Mouse (Mus musculus) olfactory bulb, adult 2 months (tissue): ENCODE results near the gene Tnfaip1. TPM values are rescaled to one million over a fixed set of nuclear protein-coding genes. Genes with fewer than 3 reads are reported as not detected.
A peak's percentile ranks its signal among the peaks of the same experiment; 100 is the strongest.
"Not testable (repeated sequence)": the region's sequence is repeated elsewhere in the genome, so short reads cannot be mapped to it uniquely, and the experiment has no call there.

ENCODE experiments used
- H3K27ac ChIP-seq: fragments of 200-500 bp; 2 replicates; pipeline ENCODE4 v1.5.1; 2012; ENCODE audit warnings: low read depth, low read length; ENCODE audit not compliant: insufficient read depth
- H3K4me1 ChIP-seq: fragments of 200-500 bp; 2 replicates; pipeline ENCODE4 v1.6.1; 2012; ENCODE audit warnings: low read length; ENCODE audit not compliant: control insufficient read depth, insufficient read depth
- H3K4me3 ChIP-seq: fragments of 200-500 bp; 2 replicates; pipeline ENCODE4 v1.5.1; 2012; ENCODE audit warnings: mild to moderate bottlenecking, low read depth, low read length, moderate library complexity; ENCODE audit not compliant: insufficient read depth
- CTCF ChIP-seq: fragments of 200-500 bp; IDR thresholded peaks from 2 replicates; pipeline ENCODE4 v1.5.1; 2012; ENCODE audit warnings: low read depth, mild to moderate bottlenecking, low read length, moderate library complexity; ENCODE audit not compliant: insufficient read depth
- POLR2A ChIP-seq: fragments of 200-500 bp; IDR thresholded peaks from 2 replicates; pipeline ENCODE4 v1.6.1; 2012; ENCODE audit warnings: mild to moderate bottlenecking, low read depth, low read length, moderate library complexity; ENCODE audit not compliant: insufficient read depth
- WGBS: fragments of 180-500 bp; shearing (Covaris S2); methylation state at CpG from one replicate; pipeline ENCODE4 v1.1.7; 2018; 5-methylcytosine and 5-hydroxymethylcytosine counted together
- polyA plus RNA-seq: library from polyadenylated mRNA; stranded (reverse); fragments of >200 nt; gene quantifications from 2 replicates; pipeline ENCODE4 v1.2.4, GENCODE M21; 2012; ENCODE audit warnings: low replicate concordance; ENCODE audit not compliant: missing spikeins, insufficient read depth, insufficient read length

Gene Tnfaip1
- polyA plus RNA-seq, 1 experiment = not detected

GRCm38 (mm10) chr11:78545181-78545580 is 9.0 kb upstream of the Tnfaip1 start:
- no peaks in the 10 kb centered on the region for H3K4me1 ChIP-seq
- WGBS = 71% methylated on average over 8 of the region's 8 CpGs
- no peak overlapping the region for H3K4me3 ChIP-seq
- TF ChIP-seq CTCF (no peak), POLR2A (no peak)
- H3K27ac ChIP-seq = no peak overlapping the region

GRCm38 (mm10) chr11:78544449-78545111 is 8.4 kb upstream of the Tnfaip1 start:
- no peak for TF ChIP-seq CTCF
- Histone ChIP-seq H3K4me1 (no peaks in the 10 kb centered on the region), H3K4me3 (no peak overlapping the region), H3K27ac (no peak overlapping the region)
- 87% methylated on average over 7 of the region's 7 CpGs for WGBS

GRCm38 (mm10) chr11:78540358-78540757 is 4.2 kb upstream of the Tnfaip1 start:
- WGBS = 85% methylated on average over 3 of the region's 3 CpGs
- H3K27ac ChIP-seq = no peak overlapping the region

GRCm38 (mm10) chr11:78536690-78537084 is 555 bp upstream of the Tnfaip1 start:
- 0 out of 2 replicates have a peak overlapping the region, but pooled peaks have one; percentile 34 for H3K27ac ChIP-seq
- TF ChIP-seq CTCF (no peak), POLR2A (no peak)

More at GRCm38 (mm10) chr11:78540358-78540757, 4.2 kb upstream of the Tnfaip1 start:
- no peak overlapping the region for H3K4me3 ChIP-seq
- H3K4me1 ChIP-seq = peaks cover 10% of the 10 kb centered on the region
- no peak for TF ChIP-seq CTCF
- no peak for TF ChIP-seq POLR2A

GRCm38 (mm10) chr11:78535376-78536079 is 604 bp downstream of the Tnfaip1 start:
- under 1% methylated on average over 23 of the region's 23 CpGs for WGBS
- no peak for TF ChIP-seq POLR2A
- no peak for TF ChIP-seq CTCF
- Histone ChIP-seq H3K27ac (peak overlapping the region; percentile 63), H3K4me1 (peaks cover 10% of the 10 kb centered on the region), H3K4me3 (peak overlapping the region; percentile 64)

More at GRCm38 (mm10) chr11:78536690-78537084, 555 bp upstream of the Tnfaip1 start:
- WGBS = 1% methylated on average over 14 of the region's 14 CpGs
- H3K4me1 ChIP-seq = peaks cover 10% of the 10 kb centered on the region
- peak overlapping the region; percentile 96 for H3K4me3 ChIP-seq

- 67% methylated on average over 4 of the region's 4 CpGs for WGBS
- Histone ChIP-seq H3K4me3 (no peak overlapping the region), H3K27ac (no peak overlapping the region), H3K4me1 (peaks cover 10% of the 10 kb centered on the region)
- TF ChIP-seq POLR2A = no peak
These were observed 1.6 kb downstream of the Tnfaip1 start for GRCm38 (mm10) chr11:78534516-78534915.

GRCm38 (mm10) chr11:78531515-78531914 is 4.6 kb downstream of the Tnfaip1 start:
- not testable (repeated sequence) for H3K4me3 ChIP-seq, H3K4me1 ChIP-seq, H3K27ac ChIP-seq
- 97% methylated on average over 10 of the region's 10 CpGs for WGBS

GRCm38 (mm10) chr11:78531046-78531445 is 5.1 kb downstream of the Tnfaip1 start:
- Histone ChIP-seq H3K4me3 (no peak overlapping the region), H3K27ac (no peak overlapping the region), H3K4me1 (no peaks in the 10 kb centered on the region)
- WGBS = 73% methylated on average over 6 of the region's 6 CpGs
- TF ChIP-seq POLR2A (no peak), CTCF (no peak)

- 92% methylated on average over 12 of the region's 12 CpGs for WGBS
- no peak overlapping the region for H3K27ac ChIP-seq
- H3K4me3 ChIP-seq = no peak overlapping the region
- TF ChIP-seq POLR2A (no peak), CTCF (no peak)
- H3K4me1 ChIP-seq = no peaks in the 10 kb centered on the region
These were observed 6.1 kb downstream of the Tnfaip1 start for GRCm38 (mm10) chr11:78530001-78530400.

- 85% methylated on average over 9 of the region's 9 CpGs for WGBS
These were observed 7.4 kb downstream of the Tnfaip1 start for GRCm38 (mm10) chr11:78528714-78529113.

More at GRCm38 (mm10) chr11:78528714-78529113, 7.4 kb downstream of the Tnfaip1 start:
- no peak overlapping the region for H3K4me3 ChIP-seq
- H3K27ac ChIP-seq = no peak overlapping the region
- H3K4me1 ChIP-seq = no peaks in the 10 kb centered on the region
- TF ChIP-seq CTCF (no peak), POLR2A (no peak)
